Comparison of ENCODE assay signal across 26 mouse cellular contexts in genomic region chr13:58746056-58746455, GRCm38 (mm10).
DNase-seq lines count a peak whose midpoint lies in the region; ATAC-seq lines count a peak whose summit lies in the region.
"Had no signal": no experiment of that assay in that cellular context is flagged by ENCODE, and none has a peak within 500 bp of the region (broad histone marks: within the 10 kb centered on the region; RNA-seq: fewer than 3 reads in every experiment).

No protein-coding gene starts in this region.

- H3K4me1 ChIP-seq in midbrain, embryonic 11.5 days (ENCODE audit: control insufficient read depth, insufficient read depth, low read length) = no peaks in the 10 kb centered on the region
- H3K4me1 ChIP-seq in midbrain, embryonic 15.5 days = no peaks in the 10 kb centered on the region
- H3K4me1 ChIP-seq: embryonic facial prominence, embryonic 13.5 days; embryonic facial prominence, embryonic 15.5 days; forebrain, embryonic 10.5 days; forebrain, embryonic 12.5 days; forebrain, embryonic 15.5 days had no signal

- WGBS in midbrain, embryonic 11.5 days = 92% methylated on average over 3 of the region's 3 CpGs
- WGBS in midbrain, embryonic 15.5 days = 85% methylated on average over 3 of the region's 3 CpGs

- ATAC-seq in midbrain, embryonic 11.5 days (ENCODE audit: low FRiP score) = no peak
- no peak for ATAC-seq in midbrain, embryonic 15.5 days (replicated peaks)
- ATAC-seq: activated CD4-positive, CD25-positive, alpha-beta regulatory T cell, adult 4 months; CD4-positive, CD25-positive, alpha-beta regulatory T cell, adult 4 months; forebrain, embryonic 15.5 days; forebrain, postnatal 0 days; Patski had no signal

- no peak overlapping the region for H3K4me3 ChIP-seq in midbrain, embryonic 11.5 days (ENCODE audit: low read depth, low read length)
- H3K4me3 ChIP-seq in midbrain, embryonic 15.5 days = no peak overlapping the region
- H3K4me3 ChIP-seq: embryonic facial prominence, embryonic 13.5 days; embryonic facial prominence, embryonic 15.5 days; erythroblast, embryonic 14.5 days; forebrain, embryonic 10.5 days; forebrain, embryonic 12.5 days; forebrain, embryonic 15.5 days had no signal

- H3K4me2 ChIP-seq in midbrain, embryonic 11.5 days = no peak overlapping the region
- H3K4me2 ChIP-seq in midbrain, embryonic 15.5 days = no peak overlapping the region
- H3K4me2 ChIP-seq: embryonic facial prominence, embryonic 13.5 days; embryonic facial prominence, embryonic 15.5 days; forebrain, embryonic 12.5 days; forebrain, embryonic 15.5 days had no signal

- DNase-seq in adrenal gland, adult 2 months = peak; percentile 8
- DNase-seq in adrenal gland, postnatal 14 days = no peak
- peak; percentile 49 for DNase-seq in midbrain, embryonic 11.5 days (ENCODE audit: low spot score, missing footprints)
- DNase-seq in R1 (ENCODE audit: low read depth, low spot score) = peak; percentile 50
- DNase-seq in natural killer cell, adult 2 months (ENCODE audit: low spot score in 2 of 2) = no peak
- DNase-seq in urinary bladder, postnatal 14 days (ENCODE audit: low spot score) = no peak
- DNase-seq: B cell, adult 2 months; cerebellum, adult 11-12 months; cerebellum, adult 8-10 months; cerebellum, adult 9-11 months; cerebellum, postnatal 14 days; cerebellum, postnatal 36 days; embryo, embryonic 11 days; forebrain, postnatal 0 days had no signal

- H3K9ac ChIP-seq in midbrain, embryonic 11.5 days (ENCODE audit: low read length) = no peak overlapping the region
- no peak overlapping the region for H3K9ac ChIP-seq in midbrain, embryonic 15.5 days
- H3K9ac ChIP-seq: embryonic facial prominence, embryonic 13.5 days; embryonic facial prominence, embryonic 15.5 days; forebrain, embryonic 12.5 days; forebrain, embryonic 15.5 days; forebrain, postnatal 0 days had no signal

- H3K36me3 ChIP-seq in midbrain, embryonic 11.5 days (ENCODE audit: control insufficient read depth, insufficient read depth, low read length) = no peaks in the 10 kb centered on the region
- H3K36me3 ChIP-seq in midbrain, embryonic 15.5 days (replicated peaks) = no peaks in the 10 kb centered on the region
- H3K36me3 ChIP-seq: embryonic facial prominence, embryonic 13.5 days; embryonic facial prominence, embryonic 15.5 days; forebrain, embryonic 10.5 days; forebrain, embryonic 12.5 days; forebrain, embryonic 15.5 days; G1E had no signal

- H3K9me3 ChIP-seq in midbrain, embryonic 11.5 days (ENCODE audit: control insufficient read depth, low read length) = no peaks in the 10 kb centered on the region; the same call in 1 of the 2 replicates
- no peaks in the 10 kb centered on the region for H3K9me3 ChIP-seq in midbrain, embryonic 15.5 days
- H3K9me3 ChIP-seq: embryonic facial prominence, embryonic 15.5 days; forebrain, embryonic 12.5 days; forebrain, embryonic 15.5 days had no signal

- H3K27me3 ChIP-seq in midbrain, embryonic 11.5 days (ENCODE audit: control insufficient read depth, insufficient read depth, low read length) = no peaks in the 10 kb centered on the region
- no peaks in the 10 kb centered on the region for H3K27me3 ChIP-seq in midbrain, embryonic 15.5 days (replicated peaks)
- H3K27me3 ChIP-seq: CH12.LX; embryonic facial prominence, embryonic 15.5 days; forebrain, embryonic 12.5 days; forebrain, embryonic 15.5 days had no signal

- H3K27ac ChIP-seq in midbrain, embryonic 11.5 days (ENCODE audit: low read depth, low read length) = no peak overlapping the region
- H3K27ac ChIP-seq in midbrain, embryonic 15.5 days = no peak overlapping the region
- H3K27ac ChIP-seq: embryonic facial prominence, embryonic 13.5 days; embryonic facial prominence, embryonic 15.5 days; forebrain, embryonic 10.5 days; forebrain, embryonic 12.5 days; forebrain, embryonic 15.5 days had no signal

Comparison
In these comparisons a context has a peak if more than half of its experiments do, and no peak if none do; other contexts are left out.
1. DNase-seq: peak in adrenal gland, adult 2 months (single experiment), midbrain, embryonic 11.5 days (single experiment) and R1 (single experiment); none in adrenal gland, postnatal 14 days (single experiment), natural killer cell, adult 2 months (0 of 2) and urinary bladder, postnatal 14 days (single experiment).